Mouse (Mus musculus): ENCODE results near the gene Traf2. TPM values are rescaled to one million over a fixed set of nuclear protein-coding genes. Genes with fewer than 3 reads are reported as not detected.

Traf2 gene
- total and polyA plus RNA-seq, 2 experiments from 2014 or later: 9.3 to 11.4 TPM

GRCm38 (mm10) chr2:25534178-25534865 lies 12.4 kb downstream of the Traf2 start:
- Histone ChIP-seq H3K36me3 (ENCODE audit: insufficient read depth, low read length) (peaks cover 10% of the 10 kb centered on the region; the same call in 1 of the 2 replicates), H3K9ac (replicated peaks; ENCODE audit: low read length) (no peak overlapping the region), H3K27ac (peak overlapping the region; percentile 32; the same call in 1 of the 2 replicates), H3K9me3 (ENCODE audit: low read length) (no peaks in the 10 kb centered on the region), H3K27me3 (ENCODE audit: insufficient read depth, low read length) (no peaks in the 10 kb centered on the region), H3K4me2 (ENCODE audit: low read depth, low read length) (no peak overlapping the region), H3K4me1 (ENCODE audit: insufficient read depth, low read length) (no peaks in the 10 kb centered on the region), H3K4me3 (ENCODE audit: low read length) (no peak overlapping the region)
- no peak for TF ChIP-seq CTCF (IDR thresholded peaks at IDR 0.05; ENCODE audit: low read depth)
- ATAC-seq (peak; percentile 72; the same call in 1 of the 2 replicates), DNase-seq (ENCODE audit: low spot score) (peak; percentile 63)
- WGBS: 80% methylated on average over 3 of the region's 3 CpGs

- Histone ChIP-seq H3K4me3 (ENCODE audit: low read length) (no peak overlapping the region), H3K9ac (replicated peaks; ENCODE audit: low read length) (no peak overlapping the region), H3K9me3 (ENCODE audit: low read length) (no peaks in the 10 kb centered on the region), H3K27me3 (ENCODE audit: insufficient read depth, low read length) (no peaks in the 10 kb centered on the region), H3K27ac (no peak overlapping the region), H3K4me1 (ENCODE audit: insufficient read depth, low read length) (no peaks in the 10 kb centered on the region), H3K4me2 (ENCODE audit: low read depth, low read length) (no peak overlapping the region), H3K36me3 (ENCODE audit: insufficient read depth, low read length) (peaks cover 11% of the 10 kb centered on the region; the same call in 1 of the 2 replicates)
- DNase-seq (ENCODE audit: low spot score) (no peak), ATAC-seq (0 out of 2 replicates have a peak, but pooled peaks have one; percentile 38)
- TF ChIP-seq CTCF (IDR thresholded peaks at IDR 0.05; ENCODE audit: low read depth): no peak
- WGBS: 89% methylated on average over 2 of the region's 2 CpGs
Observed at GRCm38 (mm10) chr2:25533707-25534106, 13.0 kb downstream of the Traf2 start.

- Histone ChIP-seq H3K27me3 (ENCODE audit: insufficient read depth, low read length) (no peaks in the 10 kb centered on the region), H3K36me3 (ENCODE audit: insufficient read depth, low read length) (peaks cover 52% of the 10 kb centered on the region), H3K4me1 (ENCODE audit: insufficient read depth, low read length) (no peaks in the 10 kb centered on the region), H3K27ac (no peak overlapping the region), H3K9ac (replicated peaks; ENCODE audit: low read length) (no peak overlapping the region), H3K4me2 (ENCODE audit: low read depth, low read length) (no peak overlapping the region), H3K4me3 (ENCODE audit: low read length) (no peak overlapping the region), H3K9me3 (ENCODE audit: low read length) (no peaks in the 10 kb centered on the region)
- ATAC-seq (no peak), DNase-seq (ENCODE audit: low spot score) (no peak)
- WGBS: 91% methylated on average over 9 of the region's 9 CpGs
- TF ChIP-seq CTCF (IDR thresholded peaks at IDR 0.05; ENCODE audit: low read depth): no peak
Observed at GRCm38 (mm10) chr2:25526510-25527302, 20.0 kb downstream of the Traf2 start.

GRCm38 (mm10) chr2:25509912-25510311 lies 36.8 kb downstream of the Traf2 start:
- Histone ChIP-seq H3K9ac (replicated peaks; ENCODE audit: low read length) (no peak overlapping the region), H3K9me3 (ENCODE audit: low read length) (no peaks in the 10 kb centered on the region), H3K4me3 (ENCODE audit: low read length) (no peak overlapping the region), H3K36me3 (ENCODE audit: insufficient read depth, low read length) (peaks cover 6% of the 10 kb centered on the region; the same call in 1 of the 2 replicates), H3K27ac (no peak overlapping the region), H3K27me3 (ENCODE audit: insufficient read depth, low read length) (no peaks in the 10 kb centered on the region), H3K4me2 (ENCODE audit: low read depth, low read length) (no peak overlapping the region), H3K4me1 (ENCODE audit: insufficient read depth, low read length) (no peaks in the 10 kb centered on the region)
- ATAC-seq (no peak), DNase-seq (ENCODE audit: low spot score) (no peak)
- peak; percentile 56 for TF ChIP-seq CTCF (IDR thresholded peaks at IDR 0.05; ENCODE audit: low read depth)
- WGBS: 58% methylated on average over 3 of the region's 3 CpGs

GRCm38 (mm10) chr2:25506964-25507363 lies 39.8 kb downstream of the Traf2 start:
- no peak overlapping the region for H3K27ac ChIP-seq
- no peak overlapping the region for H3K4me3 ChIP-seq (ENCODE audit: low read length)
- WGBS: 36% methylated on average over 5 of the region's 5 CpGs
- 0 out of 2 replicates have a peak, but pooled peaks cover under 1% of the 10 kb centered on the region for H3K4me1 ChIP-seq (ENCODE audit: insufficient read depth, low read length)
- no peak overlapping the region for H3K9ac ChIP-seq (replicated peaks; ENCODE audit: low read length)
- no peaks in the 10 kb centered on the region for H3K27me3 ChIP-seq (ENCODE audit: insufficient read depth, low read length)
- H3K4me2 ChIP-seq (ENCODE audit: low read depth, low read length): no peak overlapping the region
- peaks cover 28% of the 10 kb centered on the region; the same call in 1 of the 2 replicates for H3K36me3 ChIP-seq (ENCODE audit: insufficient read depth, low read length)
- no peaks in the 10 kb centered on the region for H3K9me3 ChIP-seq (ENCODE audit: low read length)
- DNase-seq (ENCODE audit: low spot score) (peak; percentile 32), ATAC-seq (no peak; the same call in 1 of the 2 replicates)
- TF ChIP-seq CTCF (IDR thresholded peaks at IDR 0.05; ENCODE audit: low read depth): peak; percentile 50

- no peaks in the 10 kb centered on the region for H3K27me3 ChIP-seq (ENCODE audit: insufficient read depth, low read length)
- DNase-seq (ENCODE audit: low spot score) (no peak), ATAC-seq (no peak)
- peaks cover 9% of the 10 kb centered on the region for H3K4me1 ChIP-seq (ENCODE audit: insufficient read depth, low read length)
- no peaks in the 10 kb centered on the region for H3K9me3 ChIP-seq (ENCODE audit: low read length)
- H3K4me3 ChIP-seq (ENCODE audit: low read length): no peak overlapping the region
- no peak overlapping the region for H3K27ac ChIP-seq
- TF ChIP-seq CTCF (IDR thresholded peaks at IDR 0.05; ENCODE audit: low read depth): no peak
- WGBS: 87% methylated on average over 4 of the region's 4 CpGs
- H3K4me2 ChIP-seq (ENCODE audit: low read depth, low read length): no peak overlapping the region
- no peak overlapping the region for H3K9ac ChIP-seq (replicated peaks; ENCODE audit: low read length)
- peaks cover 28% of the 10 kb centered on the region; the same call in 1 of the 2 replicates for H3K36me3 ChIP-seq (ENCODE audit: insufficient read depth, low read length)
Observed at GRCm38 (mm10) chr2:25505860-25506259, 40.9 kb downstream of the Traf2 start.
